Mouse (Mus musculus): ENCODE data around the gene Gm9821.

Gm9821 gene

DNA sequence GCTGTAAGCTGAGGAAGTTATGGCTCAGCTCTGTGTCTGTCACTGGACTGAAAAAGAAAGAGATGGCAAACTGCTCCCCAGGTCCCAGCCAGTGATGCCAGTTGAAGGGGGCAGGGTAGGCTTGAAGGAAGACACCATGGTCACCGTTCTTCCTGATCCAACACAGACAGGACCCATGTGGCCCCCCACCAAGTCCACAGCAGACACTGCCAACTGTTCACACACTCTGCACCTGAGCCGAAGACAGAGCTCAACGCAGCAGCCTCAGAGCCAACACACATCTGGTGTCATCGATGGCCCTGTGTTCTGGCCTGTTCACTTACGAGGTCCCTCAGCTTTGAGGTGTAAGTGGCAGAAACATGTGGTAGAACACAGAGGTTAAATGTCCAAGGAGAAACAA lies 15.0 kb downstream of the Gm9821 start:
- in situ Hi-C loops (cut with MboI; ENCODE audit: low pct_unique_long_range_greater_than_20kb in 1 of 2, low sequenced_read_pairs in 2 of 2, unreplicated experiment in 1 of 2): no loop called here

DNA sequence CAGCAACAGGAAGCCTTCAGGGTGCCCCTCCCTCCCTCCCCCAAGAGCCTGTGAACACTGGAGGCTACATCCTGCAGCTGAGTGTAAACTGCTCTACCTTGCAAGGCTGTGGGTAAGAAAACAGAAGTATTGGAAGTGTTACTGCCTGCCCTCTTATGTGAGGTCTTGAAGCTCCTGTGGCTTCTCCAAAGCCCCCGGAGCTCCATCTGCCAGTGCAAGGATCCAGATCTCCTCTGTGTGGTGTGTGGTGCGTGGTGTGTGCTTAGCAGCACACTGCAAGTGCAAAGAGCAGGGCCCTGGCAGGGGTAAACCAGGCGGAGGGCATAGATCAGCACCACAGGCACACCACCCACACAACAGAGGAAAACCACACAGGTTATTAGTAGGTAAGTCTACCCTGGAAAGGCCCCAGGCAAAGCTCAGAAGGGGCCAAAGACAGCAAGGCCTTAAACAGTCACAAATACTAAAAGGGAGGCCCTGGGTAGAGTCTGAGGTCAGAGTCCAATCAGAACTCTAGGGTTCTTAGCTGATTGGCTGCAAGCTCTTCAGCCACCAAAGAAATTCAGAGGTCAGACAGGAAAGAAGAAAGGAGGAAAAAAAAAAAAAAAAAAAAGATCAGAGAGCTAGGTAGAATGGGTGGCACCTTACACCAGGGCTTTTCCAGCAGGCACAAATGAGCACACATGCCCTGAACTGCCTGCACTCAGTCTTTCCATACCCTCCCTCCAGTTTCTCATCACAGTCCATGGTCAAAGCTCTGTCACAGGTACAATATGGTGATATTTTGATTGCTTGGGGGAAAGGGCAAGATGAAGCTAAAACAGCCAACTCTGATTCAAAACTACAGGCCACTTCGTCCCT lies 16.6 kb downstream of the Gm9821 start:
- in situ Hi-C loops (cut with MboI; ENCODE audit: low pct_unique_long_range_greater_than_20kb in 1 of 2, low sequenced_read_pairs in 2 of 2, unreplicated experiment in 1 of 2): no loop called here

DNA sequence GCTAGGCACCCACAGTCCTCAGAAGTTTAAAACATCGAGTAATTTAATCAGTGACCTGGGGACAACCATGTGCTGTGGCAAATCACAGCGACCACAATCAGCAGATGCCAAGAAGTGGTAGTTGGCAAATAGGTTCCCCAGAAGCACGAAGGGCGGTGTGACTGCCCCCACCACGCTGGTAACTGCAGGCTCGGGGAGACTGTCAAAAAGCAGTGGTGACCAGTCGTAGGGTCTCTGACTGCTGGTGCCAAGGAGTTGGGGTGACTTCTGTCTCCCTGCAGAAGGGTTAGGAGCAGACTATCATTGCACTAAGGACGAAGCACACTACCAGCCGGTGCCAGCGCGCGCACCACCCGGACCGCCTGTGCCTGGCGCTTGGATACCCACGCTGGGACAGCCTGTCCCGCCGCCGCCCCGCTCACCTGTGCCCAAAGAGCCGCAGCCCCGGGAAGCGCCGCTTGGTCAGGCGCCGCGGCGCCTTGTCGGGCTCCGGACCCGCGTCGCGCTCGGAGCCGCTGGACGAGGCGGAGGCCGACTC lies 17.4 kb downstream of the Gm9821 start:
- in situ Hi-C loops (cut with MboI; ENCODE audit: low pct_unique_long_range_greater_than_20kb in 1 of 2, low sequenced_read_pairs in 2 of 2, unreplicated experiment in 1 of 2): no loop called here

DNA sequence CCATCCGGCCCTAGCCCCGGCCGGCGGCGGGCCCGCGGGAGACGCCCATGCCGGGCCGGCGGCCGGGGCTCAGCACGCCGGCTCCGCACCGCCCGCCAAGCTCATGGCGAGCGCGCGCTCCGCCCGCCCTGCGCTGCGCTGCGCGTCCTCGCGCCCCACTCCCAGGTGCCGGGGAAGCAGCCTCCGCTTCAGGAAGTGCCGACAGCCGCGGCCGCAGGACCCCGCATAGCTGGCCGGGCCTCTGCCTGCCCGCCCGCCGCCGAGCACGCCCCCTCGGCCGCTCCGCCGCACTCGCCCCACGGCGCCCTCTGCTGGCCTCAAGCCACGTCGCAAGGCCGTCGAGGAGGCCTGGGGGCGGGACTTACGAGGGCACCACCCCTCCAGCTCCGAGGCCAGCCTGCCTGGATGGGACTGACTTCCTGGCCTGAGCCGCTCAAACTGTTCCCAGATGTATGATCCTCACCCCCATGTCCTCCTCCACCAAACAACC lies 18.0 kb downstream of the Gm9821 start:
- in situ Hi-C loops (cut with MboI; ENCODE audit: low pct_unique_long_range_greater_than_20kb in 1 of 2, low sequenced_read_pairs in 2 of 2, unreplicated experiment in 1 of 2): no loop called here

DNA sequence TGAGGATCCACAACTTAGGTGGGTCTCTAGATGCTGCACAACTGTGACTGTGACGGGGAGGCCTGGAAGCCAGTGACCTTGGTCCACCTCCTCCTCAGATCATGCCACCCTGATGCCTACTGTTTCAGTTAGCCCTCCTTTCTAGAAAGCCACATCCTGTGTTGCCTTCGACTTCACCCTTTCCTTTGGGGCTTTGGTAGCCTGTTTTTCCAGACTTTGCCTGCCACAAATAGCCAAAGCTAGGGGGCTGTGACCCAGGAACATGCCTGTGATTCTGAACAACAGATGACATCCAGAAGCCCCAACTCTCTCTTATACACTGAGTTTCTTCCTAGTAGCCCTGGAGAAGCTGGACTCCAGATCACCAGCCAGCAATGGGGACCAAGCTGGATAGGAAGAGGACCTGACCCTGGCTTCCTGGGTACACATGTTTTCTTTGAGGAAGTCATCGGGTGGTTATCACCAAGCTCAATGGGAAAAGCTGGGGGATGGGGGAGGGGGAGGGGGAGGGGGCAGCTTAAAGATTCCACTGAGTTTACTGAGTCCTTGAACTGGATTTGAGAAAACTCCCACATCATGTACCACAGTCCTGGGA lies 19.2 kb downstream of the Gm9821 start:
- in situ Hi-C loops (cut with MboI; ENCODE audit: low pct_unique_long_range_greater_than_20kb in 1 of 2, low sequenced_read_pairs in 2 of 2, unreplicated experiment in 1 of 2): no loop called here

DNA sequence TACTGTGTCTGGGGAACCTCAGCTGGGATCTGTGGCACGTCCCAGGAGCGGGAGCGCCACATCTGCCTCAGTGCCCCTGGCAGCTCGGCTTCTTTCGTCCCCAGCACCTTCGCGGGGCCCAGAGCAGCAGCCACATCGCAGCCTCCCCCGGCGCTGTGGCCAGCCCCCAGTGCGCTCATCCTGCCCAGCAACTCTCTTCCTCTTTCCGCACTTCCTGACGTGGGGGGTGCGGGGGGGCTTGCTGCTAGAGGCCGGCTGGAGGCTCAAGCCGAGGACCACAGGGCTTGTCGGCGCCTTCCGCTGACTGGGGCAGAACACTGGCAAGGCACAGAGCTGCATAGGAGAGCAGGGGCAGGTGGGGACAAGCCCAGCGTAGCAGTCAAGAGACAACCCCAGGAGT lies 19.9 kb downstream of the Gm9821 start:
- in situ Hi-C loops (cut with MboI; ENCODE audit: low pct_unique_long_range_greater_than_20kb in 1 of 2, low sequenced_read_pairs in 2 of 2, unreplicated experiment in 1 of 2): no loop called here

DNA sequence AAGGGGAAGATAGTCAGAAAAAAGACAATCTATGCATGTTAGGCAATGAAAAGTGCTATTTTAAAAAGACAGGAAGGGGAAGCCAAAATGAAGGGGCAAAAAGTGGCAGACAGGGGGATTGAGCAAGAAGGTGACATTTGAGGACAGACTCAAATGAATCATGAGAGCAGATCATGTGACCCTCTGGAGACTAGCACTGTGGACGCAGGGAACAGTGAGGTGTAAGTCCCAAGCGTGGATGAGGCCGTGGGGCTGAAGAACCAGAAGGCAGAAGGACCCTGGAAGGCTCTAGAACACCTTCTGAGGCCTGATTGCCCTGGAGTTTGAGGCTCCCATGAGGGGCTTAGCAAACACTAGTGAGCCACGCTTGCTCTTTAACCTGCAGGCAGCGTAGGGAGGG lies 20.9 kb downstream of the Gm9821 start:
- in situ Hi-C loops (cut with MboI; ENCODE audit: low pct_unique_long_range_greater_than_20kb in 1 of 2, low sequenced_read_pairs in 2 of 2, unreplicated experiment in 1 of 2): no loop called here

DNA sequence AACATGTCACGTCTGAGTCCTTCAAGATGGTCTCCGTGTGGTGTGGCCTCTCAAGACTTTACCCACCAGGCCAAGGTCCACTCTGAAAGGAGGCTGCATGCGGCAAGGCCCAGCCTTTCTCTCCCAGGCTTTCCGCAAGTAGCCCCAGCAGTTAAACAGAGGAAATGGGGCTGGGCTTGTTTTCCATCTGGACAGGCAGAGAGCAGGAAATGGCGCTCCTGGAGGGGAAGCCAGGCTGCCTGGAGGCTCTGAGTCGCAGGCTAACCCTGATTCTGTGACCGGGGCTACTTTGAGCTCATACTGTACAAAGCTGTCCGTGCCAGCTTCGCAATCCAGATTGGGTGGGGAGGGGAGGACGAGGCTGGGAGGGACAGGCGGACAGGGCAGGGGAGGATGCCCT lies 22.5 kb downstream of the Gm9821 start:
- in situ Hi-C loops (cut with MboI; ENCODE audit: low pct_unique_long_range_greater_than_20kb in 1 of 2, low sequenced_read_pairs in 2 of 2, unreplicated experiment in 1 of 2): no loop called here

DNA sequence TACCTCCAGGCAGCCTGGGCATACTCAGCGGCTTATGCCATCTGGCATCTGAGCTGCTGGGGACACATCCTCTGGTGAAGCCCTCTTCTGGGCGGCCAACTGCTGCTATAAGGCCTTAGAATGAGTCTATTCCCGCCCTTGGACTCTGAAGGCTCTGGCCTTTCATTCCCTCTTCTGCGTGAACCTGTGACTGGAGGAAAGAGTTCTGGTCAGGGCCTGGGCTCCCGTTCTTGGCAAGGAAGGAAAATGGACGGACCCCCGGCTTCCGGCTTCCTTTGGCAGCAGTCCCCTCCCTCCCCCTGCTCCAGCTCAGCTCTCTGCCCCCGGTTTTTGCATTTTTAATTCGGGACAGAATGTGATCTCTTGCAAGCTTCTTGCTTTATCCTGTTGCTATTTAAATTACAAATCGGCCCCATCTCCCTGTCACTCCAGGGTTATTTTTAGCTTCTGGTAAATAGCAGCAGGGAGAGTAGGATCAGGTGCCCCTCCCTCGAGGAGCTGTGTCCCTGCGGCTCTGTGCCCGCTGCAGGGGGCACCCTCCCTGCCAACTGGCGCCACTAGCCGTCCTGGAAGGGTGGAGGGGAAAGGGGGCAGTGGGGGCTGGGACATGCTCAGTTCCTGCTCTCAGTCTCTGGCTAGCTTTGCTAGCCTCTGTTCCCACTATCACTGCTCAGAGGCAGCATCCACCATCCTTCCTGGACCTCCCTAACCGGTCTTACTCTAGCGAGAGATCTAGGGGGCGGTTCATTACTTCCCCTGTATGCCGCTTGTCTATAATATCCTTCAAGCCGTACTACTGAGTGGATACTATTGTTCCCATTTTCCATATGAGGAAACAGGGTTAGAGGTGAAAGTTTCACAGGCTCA lies 26.0 kb downstream of the Gm9821 start:
- in situ Hi-C loops (cut with MboI; ENCODE audit: low pct_unique_long_range_greater_than_20kb in 1 of 2, low sequenced_read_pairs in 2 of 2, unreplicated experiment in 1 of 2): loop anchor here in 1 of 2 experiments (5.0 kb wide), 1 partner anchor 39 kb away; the partner anchor contains the start of gene Mdk

DNA sequence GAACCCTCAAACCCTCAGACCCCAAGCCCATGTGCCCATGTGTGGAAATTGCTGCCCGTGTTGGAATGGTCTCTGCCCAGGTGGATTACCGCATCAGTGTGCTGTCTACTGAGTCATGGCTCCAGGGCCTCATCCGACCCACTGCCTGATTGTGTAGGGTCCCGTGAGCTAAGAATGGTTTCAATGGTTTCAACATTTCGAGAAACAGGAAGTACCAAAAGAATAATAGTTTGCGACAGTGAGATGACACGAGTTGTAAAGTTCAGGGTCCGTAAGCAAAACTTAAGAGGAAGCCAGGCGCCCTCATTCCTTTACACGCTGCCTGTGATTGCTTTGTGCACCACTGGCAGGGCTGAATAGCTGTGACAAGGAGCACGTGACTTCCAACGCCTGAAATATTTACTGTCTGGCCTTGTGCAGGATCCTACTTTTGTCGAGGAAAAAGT lies 26.6 kb downstream of the Gm9821 start:
- in situ Hi-C loops (cut with MboI; ENCODE audit: low pct_unique_long_range_greater_than_20kb in 1 of 2, low sequenced_read_pairs in 2 of 2, unreplicated experiment in 1 of 2): loop anchor here in 1 of 2 experiments (5.0 kb wide), 1 partner anchor 40 kb away; the partner anchor contains the start of gene Mdk

DNA sequence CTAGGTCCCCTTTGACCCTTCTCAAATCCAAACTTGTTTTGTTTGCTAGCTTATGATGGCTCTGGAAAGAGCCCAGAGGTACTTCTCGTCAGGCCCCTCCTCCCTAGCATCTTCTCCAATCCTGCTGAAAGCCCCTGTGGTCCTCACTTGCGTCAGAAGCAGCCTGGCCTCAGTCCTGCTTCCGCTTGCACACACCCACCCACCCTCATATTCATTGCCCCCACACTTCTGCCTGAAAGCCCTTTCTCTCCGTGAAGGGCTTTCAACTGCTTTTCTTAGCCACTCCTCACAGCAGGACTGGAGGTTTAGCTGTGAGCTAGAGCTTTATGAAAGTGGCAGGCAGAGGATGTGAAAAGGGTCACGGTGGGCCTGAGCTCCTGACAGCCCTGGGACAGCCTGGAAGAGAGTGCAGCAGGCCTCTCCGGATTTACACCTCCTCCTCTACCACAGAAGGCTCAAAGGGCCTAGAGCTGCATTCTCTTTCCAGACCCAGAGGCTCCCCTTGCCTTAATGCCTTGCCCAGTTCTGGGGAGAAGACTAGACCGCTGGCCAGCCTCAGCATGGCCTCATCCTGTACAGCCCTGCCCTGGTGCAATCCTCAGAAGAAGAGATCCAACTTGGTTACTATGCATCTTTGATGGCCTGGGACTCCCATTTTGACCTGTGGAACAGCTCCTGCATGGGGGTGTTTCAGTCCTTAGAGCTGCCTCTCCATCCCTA lies 28.1 kb downstream of the Gm9821 start:
- in situ Hi-C loops (cut with MboI; ENCODE audit: low pct_unique_long_range_greater_than_20kb in 1 of 2, low sequenced_read_pairs in 2 of 2, unreplicated experiment in 1 of 2): loop anchor here in 1 of 2 experiments (5.0 kb wide), 1 partner anchor 41 kb away; the partner anchor contains the start of gene Mdk

DNA sequence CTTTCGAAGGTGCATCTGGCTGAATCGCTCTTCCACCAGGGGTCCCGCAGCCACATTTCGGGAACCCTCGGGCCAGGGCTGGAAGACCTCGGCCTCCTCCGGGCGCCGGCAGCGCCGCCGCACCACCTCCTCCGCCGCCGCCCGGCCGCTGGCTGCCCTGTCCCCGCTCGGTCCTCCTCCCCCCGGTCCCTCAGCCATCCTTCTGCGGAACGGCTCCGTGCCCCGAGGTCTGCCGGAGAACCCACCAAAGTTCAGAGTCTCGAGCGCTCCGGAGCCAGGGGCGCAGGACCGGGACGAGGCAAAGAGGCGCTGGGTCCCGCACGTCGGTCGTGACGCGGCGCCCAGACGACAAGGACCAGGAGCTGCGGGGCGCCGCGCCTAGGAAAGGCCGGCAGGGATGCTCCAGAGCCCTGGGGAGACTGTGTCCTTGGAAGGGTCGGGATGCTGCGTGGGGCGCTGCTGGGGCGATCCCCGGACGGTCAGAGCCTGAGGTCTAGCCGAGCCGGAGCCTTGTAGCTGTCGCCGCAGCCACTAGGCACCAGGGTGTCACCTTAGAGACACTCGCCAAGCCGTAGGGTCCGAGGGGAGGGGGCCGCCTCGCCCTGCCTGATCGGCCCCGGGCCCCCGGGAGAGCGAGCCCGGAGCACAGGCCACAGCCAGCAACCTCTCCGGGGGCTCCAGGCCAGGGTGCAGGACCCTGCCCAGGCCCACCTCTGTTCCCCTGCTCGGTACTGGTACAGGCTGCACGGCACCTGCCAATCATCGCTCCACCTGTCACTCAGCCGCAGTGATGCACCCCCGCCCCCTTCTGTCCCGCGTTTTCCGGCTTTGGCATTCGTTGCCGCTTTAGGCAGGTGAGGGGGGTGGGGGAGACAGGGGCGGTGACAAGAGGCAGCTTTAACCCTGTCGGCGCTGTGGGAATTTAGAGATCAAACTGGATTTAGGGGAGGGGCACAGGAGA lies 30.4 kb downstream of the Gm9821 start, which contains the start of gene Dgkz:
Gene Dgkz (minus strand): TSS at position 284 of the 961 bp plus-strand sequence.
- in situ Hi-C loops (cut with MboI; ENCODE audit: low pct_unique_long_range_greater_than_20kb in 1 of 2, low sequenced_read_pairs in 2 of 2, unreplicated experiment in 1 of 2): no loop called here

DNA sequence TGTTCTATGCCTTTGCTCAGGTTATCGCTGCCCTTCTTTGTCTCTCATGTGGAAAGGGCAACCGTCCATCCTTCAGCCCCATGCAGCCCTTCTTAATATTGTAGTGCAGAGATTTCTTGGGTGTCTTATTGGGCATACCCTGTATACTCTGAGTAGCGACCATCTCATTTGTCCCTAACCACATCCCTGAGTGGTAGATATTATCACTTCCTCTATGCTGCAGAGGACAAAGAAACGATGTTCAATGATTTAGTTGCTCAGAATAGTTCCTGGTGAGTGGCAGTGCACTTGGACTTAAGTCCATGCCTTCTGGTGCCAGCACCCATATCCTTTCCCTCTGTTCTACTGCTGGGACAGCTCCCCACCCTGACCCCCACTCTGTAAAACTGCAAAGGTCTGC lies 32.5 kb downstream of the Gm9821 start:
- in situ Hi-C loops (cut with MboI; ENCODE audit: low pct_unique_long_range_greater_than_20kb in 1 of 2, low sequenced_read_pairs in 2 of 2, unreplicated experiment in 1 of 2): no loop called here

DNA sequence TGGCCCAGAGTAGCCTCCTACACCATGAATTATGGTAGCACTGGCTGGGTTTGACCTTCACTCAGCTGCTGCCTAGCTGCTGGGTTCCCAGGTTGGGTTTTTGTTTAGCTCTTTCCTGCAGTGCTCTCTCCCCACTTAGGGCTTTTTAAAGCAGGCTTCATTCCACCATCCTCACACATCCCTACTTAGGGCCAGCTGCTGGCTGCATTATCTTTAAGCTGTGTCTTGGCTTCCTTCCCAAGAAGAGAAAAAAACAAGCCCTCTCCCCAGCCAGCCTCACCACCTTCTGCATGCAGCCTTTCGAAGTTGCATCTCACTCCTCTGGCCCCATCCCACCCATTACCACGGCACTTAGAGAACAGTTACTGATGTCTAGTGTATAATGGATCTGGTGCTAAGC lies 33.0 kb downstream of the Gm9821 start:
- in situ Hi-C loops (cut with MboI; ENCODE audit: low pct_unique_long_range_greater_than_20kb in 1 of 2, low sequenced_read_pairs in 2 of 2, unreplicated experiment in 1 of 2): no loop called here

DNA sequence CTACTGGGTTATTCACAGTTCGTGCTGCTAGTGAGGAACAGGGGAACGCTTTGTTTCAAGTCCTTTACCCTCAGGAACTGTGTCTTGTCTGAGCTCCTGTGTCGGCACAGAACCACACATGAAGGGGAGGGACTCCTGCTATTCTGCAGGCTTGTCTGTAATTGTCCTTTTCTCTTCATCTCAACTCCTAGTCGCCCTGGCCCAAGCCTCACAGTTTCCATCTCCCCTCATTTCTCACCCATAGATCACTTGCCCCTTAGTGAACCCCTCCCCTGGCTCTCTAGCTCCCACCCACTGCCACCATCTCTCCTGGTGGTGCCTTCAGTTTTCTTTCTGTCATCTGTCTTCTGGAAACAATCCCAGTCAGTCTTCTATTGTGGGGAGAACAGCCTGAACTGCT lies 34.7 kb downstream of the Gm9821 start:
- in situ Hi-C loops (cut with MboI; ENCODE audit: low pct_unique_long_range_greater_than_20kb in 1 of 2, low sequenced_read_pairs in 2 of 2, unreplicated experiment in 1 of 2): no loop called here

DNA sequence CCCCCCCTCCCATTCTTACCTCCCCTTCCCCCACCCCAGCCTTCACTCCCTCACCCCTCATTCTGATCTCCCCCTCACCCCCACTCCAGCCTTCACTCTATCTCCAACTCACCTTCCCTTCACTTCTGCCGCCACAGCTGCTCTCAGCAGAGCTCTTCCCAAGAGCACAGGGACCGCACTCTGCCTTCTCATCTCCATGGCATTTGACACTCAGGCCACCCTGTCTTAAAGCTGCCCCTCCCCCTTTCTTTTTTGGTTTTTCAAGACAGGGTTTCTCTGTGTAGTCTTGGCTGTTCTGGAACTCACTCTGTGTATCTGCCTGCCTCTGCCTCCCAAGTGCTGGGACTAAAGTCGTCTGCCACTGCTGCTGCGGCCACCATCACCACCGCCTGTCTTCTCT lies 35.3 kb downstream of the Gm9821 start:
- in situ Hi-C loops (cut with MboI; ENCODE audit: low pct_unique_long_range_greater_than_20kb in 1 of 2, low sequenced_read_pairs in 2 of 2, unreplicated experiment in 1 of 2): no loop called here

DNA sequence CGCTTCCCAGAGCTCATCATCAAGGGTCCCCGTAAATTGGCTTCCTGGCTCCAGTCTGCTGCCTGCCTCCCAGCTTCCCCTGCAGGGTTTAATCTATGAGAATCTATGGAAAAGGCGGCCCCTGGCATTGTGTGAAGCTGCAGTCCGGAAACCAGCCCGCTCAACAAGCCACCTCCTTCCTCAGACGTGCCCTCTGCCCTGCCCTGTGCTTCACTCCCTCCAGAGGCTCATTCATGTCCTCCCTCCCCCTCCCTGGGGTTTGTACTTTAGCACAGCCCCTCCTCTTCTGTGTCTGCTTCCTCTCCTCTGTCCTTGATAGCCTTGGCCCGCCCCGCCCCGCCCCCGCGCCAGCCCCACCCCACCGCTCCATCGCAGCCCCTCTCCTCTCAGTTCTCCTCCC lies 38.9 kb downstream of the Gm9821 start:
- in situ Hi-C loops (cut with MboI; ENCODE audit: low pct_unique_long_range_greater_than_20kb in 1 of 2, low sequenced_read_pairs in 2 of 2, unreplicated experiment in 1 of 2): no loop called here

All from mouse embryonic stem cell (cell line).